Mouse (Mus musculus): ENCODE results near the gene Opcml.

Opcml gene

DNA sequence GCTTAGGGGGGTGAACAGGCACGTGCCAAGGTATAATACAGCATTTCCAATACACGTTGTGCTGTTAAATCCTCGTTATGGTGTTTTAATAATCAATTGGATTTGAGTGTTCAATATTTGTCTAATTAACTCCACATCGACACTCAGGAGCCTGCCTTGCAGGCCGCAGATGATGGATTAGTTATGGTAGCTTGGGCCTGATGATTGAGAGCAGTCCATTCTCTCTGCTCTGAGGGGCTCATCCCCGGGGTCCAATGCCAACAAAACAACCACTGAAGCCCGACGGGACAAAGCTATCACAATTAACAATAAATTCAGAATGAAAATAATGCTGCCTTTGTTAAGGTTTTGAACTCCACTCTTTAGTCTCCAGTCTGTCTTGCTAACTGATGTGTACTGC is 641.6 kb downstream of the Opcml start:
- DNase-seq (ENCODE audit: low read depth, low spot score): no peak

DNA sequence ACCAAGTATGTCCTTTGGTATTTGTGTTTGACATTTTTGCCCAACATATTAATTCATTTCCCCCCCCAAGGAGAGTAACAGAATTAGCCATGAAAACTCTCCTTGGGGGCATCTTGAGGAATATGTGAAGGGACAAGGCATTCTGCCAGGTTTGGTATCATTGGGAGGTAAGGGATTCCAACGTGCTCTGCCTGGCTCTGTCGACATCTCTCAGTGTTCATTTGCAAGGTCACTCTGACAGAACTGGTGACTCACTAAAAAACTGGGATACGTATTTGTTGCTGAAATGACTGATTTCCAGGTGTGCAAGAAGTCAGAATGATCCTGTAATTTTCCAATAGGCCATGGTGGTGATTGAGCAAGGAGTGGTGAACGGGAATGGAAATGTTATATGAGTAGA is 648.2 kb downstream of the Opcml start:
- DNase-seq (ENCODE audit: low read depth, low spot score): no peak

DNA sequence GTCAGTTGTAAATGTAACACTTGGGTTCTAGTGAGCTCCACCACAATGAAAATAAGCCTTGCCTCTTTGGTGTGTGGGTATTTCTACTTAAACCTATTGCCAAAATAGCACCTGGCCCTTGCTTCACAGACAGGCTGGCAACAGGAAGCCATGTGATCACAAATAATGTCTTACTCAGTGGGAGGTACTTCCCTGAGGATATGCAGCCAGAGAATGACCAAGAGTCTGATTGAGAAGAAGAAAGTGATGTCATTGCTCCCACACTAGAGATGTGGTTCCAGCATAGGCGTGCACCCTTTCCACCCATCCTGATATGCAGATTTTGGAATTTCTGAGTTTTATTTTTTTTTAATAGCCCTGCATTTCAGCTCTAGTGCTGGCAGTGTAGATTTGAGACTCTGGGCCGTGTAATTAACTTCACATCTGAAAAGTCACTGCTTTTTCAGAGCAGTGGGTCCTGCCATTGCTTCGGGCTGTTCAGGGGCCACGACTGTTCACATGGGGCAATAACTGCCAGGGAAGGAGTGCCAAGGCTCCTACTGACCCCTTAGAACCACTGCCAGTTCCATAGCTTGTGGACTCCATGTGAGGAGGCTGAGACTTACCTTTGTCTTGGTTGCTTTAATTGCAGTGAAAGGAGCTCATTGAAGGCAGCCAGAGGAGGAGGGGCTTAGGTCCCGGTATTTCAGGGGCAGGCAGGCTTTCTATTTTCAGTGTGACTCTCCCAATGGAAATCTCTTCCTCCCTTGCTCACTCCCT is 649.0 kb downstream of the Opcml start:
- no peak for DNase-seq (ENCODE audit: low read depth, low spot score)

DNA sequence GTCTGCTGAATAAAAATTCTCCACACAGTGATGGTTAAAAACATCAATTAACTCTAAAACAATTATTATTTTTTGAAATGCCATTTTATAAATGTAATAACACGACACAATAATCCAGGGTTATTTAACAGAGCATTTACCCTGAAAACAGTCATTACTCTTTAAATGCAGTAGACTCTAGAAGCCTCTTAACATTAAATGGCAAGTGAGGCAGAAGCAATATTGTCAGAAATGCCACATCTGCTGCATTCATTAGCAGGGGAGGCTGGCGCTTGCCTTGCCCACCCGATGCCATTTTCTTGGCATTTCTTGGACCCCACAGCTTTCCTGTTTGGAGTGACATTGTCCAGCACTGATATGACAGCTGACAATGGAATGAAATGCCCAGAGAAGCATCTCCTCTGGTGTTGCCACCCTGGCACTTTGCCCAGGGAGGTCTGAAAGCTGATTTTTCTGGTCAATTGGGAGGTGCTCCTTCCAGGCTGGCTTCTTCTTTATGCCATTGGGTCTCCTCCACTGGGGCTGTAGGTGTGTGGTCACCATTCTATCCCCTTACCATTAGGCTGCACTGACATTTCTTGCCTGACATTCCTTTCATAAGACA is 649.7 kb downstream of the Opcml start:
- DNase-seq (ENCODE audit: low read depth, low spot score): no peak

DNA sequence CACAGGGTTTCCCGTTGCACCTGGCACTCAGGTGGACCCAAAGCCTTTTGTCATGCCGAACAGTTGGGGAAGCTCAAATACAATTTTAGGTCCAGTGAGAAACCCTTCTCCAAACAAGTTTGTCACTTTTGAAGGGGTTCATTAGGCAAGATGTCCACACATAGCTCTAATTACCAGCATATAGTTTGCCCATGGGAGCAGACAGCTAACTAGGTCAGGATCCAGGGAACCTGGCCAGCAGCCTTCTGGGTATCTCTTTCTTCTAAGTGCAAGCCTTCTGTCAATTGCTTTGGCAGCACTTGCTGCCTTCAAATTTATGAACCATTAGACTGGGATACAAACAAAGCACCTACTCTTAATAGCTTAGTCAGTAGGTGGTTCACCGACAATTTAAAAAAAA is 653.9 kb downstream of the Opcml start:
- DNase-seq (ENCODE audit: low read depth, low spot score): no peak

DNA sequence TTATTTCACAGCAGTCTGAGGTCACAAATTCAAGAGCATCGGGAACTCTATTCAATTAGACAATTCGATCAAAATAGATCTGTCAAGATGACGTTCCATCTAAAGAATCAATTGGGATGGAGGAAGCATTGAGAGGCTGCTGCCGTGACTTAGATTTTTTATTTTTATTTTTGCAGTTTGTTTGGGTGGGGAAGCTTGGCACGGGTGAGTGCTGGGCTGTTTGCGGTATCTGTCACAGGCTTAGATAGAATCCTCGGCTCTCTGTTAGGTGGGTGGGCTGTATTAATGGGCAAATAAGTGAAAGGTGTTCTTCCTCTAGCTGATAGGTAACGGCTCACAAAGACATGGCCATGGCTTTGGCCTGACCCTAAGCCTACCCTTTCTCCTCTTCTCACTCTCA is 654.4 kb downstream of the Opcml start:
- no peak for DNase-seq (ENCODE audit: low read depth, low spot score)

DNA sequence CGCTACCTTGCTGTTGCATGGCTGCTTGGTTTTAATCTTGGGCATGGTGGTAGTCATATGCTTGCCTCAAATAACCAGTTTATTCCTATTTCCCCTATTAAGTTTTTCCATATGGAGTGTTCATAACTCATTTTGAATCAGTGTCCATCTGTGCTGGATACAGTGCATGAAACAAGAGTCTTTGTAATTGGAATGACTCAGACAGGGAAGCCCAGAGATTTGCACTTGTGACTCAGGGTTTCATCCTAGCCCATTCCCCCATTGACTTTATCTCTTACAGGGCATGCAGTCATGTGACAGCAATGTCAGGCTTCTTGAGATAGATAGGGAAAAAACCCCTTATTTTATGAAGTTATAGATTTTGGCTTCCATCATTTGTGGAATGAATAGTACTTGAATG is 655.3 kb downstream of the Opcml start:
- DNase-seq (ENCODE audit: low read depth, low spot score): no peak

DNA sequence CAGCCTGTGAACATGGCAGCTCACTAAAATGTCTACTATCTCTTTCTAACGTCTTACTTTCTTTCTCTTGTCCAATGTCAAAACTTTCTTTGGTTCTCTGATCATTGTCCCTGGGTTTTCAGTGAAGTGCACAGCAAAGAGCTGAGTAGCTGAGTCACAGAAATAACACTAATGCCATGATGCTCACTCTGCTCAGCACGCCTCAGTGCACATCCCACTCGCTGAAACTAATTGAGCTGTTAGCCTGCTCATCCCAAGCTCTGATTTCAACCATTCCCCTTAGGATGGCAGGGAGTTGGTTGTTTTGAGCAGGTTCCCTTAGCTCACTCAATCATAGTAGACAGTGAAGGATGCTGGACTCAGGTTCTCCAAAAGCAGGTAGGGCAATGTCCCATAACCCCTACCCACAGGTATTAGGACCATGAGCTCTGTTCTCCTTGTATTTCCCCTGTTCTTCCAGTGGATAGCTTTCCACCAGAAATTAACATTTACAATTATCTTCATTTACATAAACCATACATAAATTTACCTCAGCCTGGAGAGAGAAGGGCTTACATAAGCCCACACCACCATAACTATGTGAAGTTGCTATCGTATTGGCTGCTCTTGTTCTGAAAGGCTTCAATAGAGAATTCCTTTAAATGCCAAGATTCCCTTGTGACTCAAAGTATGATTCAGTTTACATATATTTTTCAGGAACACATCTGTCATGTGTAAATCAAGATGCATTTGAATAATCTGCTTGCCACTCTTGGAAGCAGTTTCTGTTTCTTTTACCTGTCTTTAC is 655.9 kb downstream of the Opcml start:
- DNase-seq (ENCODE audit: low read depth, low spot score): no peak

DNA sequence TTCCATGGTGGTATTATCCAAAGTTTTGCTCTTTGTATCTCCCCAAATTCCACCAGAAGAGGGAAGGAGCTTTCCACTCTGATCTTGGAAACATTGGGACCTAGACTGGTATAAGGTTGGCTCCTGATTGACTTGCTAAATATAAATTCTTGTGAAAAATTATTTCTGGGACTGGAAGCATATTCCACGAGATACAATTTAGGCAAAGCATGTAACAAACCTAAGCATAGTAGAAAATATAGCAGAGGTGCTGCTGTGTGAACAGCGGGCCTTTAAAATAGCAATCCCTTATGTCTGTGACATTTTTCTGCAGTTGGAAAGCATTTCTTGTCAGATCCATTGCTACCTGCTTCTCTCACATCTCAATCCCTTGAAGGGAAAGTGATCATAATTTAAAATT is 661.9 kb downstream of the Opcml start:
- DNase-seq (ENCODE audit: low read depth, low spot score): no peak

DNA sequence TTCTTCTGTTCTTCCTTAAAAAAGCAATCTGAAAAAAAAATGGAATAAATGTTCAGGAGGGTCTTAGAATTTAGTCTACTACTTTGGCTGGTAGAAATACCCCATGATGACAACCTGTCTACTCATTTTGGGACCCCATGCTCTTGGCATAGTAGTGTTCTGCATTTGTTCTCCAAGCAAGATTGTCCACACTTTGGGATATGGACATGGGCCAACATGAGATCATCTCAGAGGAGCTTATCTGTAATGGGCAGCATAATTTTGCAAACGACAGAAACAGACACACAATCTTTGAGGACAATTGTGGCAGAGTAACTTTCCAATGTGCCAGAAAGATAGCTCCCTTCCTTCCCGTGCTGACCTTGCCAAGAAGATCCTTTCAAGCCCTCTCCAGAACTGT is 662.5 kb downstream of the Opcml start:
- no peak for DNase-seq (ENCODE audit: low read depth, low spot score)

DNA sequence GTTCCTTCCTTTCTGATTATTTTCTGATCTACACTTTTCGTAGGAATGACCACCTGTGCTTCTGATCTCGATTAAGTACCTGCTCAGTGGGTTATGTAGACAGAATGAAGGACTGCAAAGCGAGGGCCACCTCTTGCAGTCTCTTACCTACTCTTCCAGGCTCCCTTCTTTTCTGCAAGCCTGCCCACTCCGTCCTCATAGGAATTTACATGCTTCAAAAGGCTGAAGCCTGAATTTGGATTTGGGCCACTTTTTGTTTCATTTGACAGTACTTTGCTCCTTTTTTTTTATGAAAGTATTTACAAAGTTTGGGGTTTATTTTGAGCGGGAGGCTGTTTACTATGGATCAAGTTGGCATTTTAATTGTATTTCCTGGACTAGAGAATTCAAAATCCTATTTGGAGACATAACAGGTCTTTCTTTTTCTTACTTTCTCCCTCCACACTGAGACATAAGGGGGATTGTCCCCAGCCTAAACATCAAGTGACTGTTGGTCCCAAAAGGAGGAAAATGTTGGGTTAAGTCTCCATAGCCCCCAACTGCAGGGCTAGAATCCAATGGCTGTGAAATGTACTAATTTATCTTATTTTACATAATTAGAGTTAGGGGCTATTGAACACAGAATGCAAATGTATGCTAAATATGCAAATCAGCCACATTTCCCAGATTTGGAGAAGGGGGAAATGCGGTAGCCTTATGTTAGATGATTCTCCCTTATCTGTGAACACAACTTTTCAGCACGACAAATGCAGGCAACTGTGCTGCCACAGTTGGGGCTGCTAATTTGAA is 667.6 kb downstream of the Opcml start:
- DNase-seq (ENCODE audit: low read depth, low spot score): no peak

DNA sequence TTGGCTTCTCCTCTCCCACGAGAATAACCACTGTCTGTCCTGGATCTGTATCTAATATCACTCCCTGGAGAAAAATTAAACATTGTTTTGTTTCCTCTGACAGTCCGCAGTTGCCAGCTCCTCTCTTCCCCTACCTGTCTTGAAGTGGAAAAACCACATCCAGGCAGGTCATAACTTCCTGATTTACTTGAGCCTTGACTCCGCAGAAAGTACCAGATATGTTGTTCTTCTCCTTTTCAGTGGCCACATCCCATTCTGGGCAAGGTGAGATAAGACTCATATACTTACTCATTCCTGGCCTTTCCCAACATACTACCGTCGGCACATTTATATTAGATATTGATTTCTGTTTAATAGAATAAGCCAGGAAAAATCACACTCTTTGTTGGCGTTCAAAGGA is 673.0 kb downstream of the Opcml start:
- no peak for DNase-seq (ENCODE audit: low read depth, low spot score)

DNA sequence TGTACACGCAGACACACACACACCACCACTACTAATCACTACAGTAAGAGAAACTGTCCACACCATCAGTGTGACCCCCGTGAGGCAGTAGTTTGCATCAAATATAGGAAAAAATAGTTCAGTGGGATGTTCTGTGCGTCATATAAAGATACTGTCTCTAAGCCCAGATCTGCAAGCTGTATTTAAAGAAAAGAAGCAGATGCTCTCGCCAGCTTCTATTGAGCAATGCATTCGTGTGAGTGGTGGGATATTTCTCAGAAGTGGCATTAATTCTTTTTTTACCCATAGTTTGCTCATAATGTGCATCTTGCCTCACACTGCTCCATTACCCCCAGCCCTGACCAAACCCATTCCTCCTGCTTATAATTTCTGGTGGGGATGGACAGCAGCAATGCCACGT is 678.8 kb downstream of the Opcml start:
- no peak for DNase-seq (ENCODE audit: low read depth, low spot score)

DNA sequence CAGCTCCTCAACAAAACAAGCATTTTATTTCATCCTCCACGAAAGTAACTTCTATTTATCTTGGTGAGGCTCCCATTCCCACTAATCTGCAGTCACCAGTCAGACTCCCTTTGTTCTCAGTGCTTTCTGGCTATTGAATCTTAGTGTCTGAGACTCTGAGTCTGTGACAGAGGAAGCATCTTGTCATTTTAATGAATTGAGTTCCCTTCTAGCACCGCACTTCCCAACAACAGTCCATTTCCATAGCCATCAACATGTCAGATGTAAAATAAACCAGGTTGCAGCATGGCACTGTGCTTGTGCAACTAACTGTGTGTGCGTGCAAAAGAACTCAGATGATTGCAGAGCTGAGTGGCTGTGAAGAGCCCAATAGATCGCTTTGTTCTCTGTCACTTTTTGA is 680.9 kb downstream of the Opcml start:
- no peak for DNase-seq (ENCODE audit: low read depth, low spot score)

DNA sequence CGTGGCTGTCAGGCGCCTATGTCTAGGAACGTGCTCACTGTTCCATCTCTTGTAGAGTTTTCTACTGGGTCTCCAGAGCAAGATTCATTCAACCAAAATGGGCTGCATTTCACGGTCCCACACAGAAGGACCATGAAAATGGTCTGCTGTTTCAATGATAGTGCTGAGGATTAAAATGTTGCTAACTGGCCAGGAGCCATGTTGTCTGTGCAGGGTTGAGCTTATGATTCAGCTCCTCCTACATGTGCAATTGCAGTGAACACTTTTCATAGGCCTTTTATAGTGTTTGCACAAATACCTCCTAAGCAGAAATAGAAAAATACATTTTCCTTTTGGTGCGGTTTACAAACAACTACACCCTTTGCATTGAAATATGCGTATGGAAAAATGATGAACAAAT is 684.0 kb downstream of the Opcml start:
- no peak for DNase-seq (ENCODE audit: low read depth, low spot score)

DNA sequence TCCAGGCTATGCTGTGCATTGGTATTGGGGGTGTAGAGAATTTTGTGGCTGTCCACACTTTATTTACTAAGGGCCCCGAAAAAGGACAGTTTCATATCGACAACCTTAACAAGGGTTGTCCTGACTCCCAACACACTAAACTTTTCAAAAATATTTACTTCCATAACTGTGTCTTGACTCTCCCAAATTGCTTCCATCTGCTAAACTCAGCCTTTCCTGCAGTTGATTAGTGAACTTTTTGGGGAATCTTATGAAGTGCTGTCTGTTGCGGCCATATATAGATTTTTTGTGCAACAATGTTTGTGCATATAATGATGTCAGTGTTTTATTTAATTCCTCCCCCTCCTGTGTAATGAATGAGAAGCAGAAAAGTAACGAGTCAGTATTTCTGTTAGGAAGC is 690.7 kb downstream of the Opcml start:
- no peak for DNase-seq (ENCODE audit: low read depth, low spot score)

DNA sequence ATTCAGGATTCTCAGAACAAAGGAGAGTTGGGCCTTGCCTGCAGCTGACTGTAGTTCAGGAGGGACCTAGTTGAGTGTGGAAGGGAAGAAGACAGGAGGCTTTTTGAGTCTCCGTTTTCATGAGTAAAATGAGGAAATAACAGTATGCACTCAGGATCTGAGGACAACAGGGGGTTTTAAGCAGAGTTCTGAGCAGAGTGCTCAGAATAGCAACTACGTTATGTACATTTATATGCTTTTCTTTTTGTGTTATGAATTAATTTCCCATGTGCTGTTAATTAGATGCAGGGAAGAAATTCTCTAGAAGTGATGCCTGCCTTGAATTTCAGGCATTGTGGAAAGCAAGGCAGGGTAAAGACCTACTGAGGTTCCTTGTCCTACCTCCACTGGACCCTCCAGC is 697.9 kb downstream of the Opcml start:
- no peak for DNase-seq (ENCODE audit: low read depth, low spot score)

DNA sequence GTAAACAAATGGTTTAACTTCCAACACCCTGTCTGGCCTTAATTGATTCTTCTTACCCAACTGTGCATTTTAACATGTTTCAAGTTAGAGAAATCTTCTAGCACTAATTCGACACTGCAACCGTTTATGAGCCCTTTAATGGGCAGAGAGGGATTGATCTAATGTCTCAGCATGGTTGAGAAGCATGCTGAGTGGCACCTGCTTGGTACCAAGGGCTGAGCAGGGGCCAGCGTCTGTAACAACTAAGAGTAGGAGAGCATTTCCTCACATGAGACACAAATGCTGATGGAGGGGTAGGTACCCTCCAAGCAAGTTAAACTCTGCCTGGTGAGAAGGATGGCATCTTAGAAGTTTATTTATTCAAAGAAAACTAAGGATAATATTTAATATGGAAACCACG is 699.3 kb downstream of the Opcml start:
- no peak for DNase-seq (ENCODE audit: low read depth, low spot score)

DNA sequence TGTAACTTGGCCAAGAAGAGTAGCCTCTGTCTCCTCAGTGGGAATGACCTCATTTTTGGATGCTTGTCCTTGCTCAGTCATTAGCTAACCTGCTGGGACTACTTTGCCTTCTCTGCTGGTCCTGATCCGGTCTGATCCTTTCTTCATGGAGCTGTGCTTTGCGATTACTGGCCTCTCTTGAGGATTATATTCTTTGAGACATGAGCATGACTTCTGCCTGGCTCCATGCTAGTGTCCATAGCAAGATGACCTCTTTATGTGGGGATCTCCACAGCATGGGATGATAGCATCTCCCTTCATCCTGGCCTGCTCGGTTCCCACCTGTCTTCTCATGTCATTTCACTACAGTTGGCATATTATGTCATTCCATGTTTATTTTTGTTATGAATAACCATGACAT is 699.8 kb downstream of the Opcml start:
- no peak for DNase-seq (ENCODE audit: low read depth, low spot score)

DNA sequence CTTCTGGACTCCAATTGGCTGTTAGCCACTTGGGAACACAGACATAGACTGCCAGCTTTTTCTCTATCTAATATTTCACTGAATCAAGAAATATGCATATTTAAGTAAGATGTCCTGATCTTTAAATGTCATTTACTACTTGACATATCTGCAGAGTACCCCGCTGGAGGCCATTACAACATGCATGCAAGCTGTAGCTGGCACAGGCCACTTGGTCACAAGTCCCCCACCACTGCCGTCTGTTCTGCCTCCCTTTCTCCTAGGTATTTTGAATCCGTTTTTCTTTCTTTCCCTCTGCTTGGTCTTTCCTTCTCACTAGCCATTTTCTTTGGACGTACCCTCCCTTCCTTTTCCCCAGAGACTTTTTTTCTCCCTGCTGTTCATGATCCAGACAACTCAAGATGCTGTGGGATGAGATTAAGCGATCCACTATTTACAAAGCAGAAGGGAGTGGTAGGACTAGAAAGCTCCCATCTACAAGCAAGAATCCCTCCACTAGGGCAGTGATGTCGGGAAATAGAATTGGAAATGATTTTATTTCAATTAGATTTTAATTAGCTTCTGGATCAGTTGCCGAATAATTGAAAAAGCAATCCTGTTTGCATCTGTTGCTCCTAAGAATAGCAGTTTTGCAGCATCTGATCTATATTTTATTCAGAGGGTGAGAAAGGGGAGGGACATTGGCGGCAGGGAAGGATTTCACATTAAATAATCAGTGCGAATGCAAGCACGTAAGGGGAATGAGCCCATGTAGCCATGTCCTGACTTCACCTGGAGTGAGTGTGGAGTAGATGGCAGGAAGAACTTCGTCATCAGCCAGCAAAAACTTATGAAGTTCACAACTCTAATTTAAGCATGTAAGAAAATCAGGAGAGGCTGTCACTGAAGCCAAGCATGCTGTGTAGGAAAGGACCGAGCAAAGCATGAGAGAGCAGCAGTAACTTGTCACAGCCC is 709.5 kb downstream of the Opcml start:
- no peak for DNase-seq (ENCODE audit: low read depth, low spot score)

DNA sequence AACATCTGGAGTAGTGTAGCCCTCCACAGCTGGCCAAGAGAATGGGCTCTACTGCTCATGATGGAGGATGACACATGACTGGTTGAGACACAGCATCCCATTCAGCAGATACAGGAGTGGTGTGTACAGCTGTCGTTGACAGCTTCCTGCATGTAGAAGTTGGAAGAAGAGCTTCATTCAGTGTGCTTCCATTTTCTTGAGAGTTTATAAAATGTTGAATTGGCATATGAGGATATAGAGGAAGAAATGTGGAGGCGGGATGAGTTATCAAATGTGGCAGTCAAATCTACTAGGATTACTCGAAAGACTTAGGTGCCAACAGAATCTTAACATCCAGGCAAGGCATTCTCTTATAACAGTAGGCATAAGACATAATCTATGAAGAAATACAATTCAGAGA is 723.3 kb downstream of the Opcml start:
- no peak for DNase-seq (ENCODE audit: low read depth, low spot score)
